Mouse (Mus musculus): ENCODE data around the gene Mrpl12. TPM values are rescaled to one million over a fixed set of nuclear protein-coding genes. Genes with fewer than 3 reads are reported as not detected.

Mrpl12 gene
- polyA plus RNA-seq, 1 experiment from 2014 or later = 104 TPM

- Histone ChIP-seq H3K27ac (peak overlapping the region; percentile 82), H3K27me3 (no peaks in the 10 kb centered on the region), H3K9ac (peak overlapping the region; percentile 87), H3K4me1 (peaks cover 20% of the 10 kb centered on the region), H3K4me3 (peak overlapping the region; percentile 86), H3K36me3 (peaks cover 29% of the 10 kb centered on the region), H3K9me3 (replicated peaks) (no peaks in the 10 kb centered on the region), H3K4me2 (replicated peaks) (peak overlapping the region; percentile 81)
- ATAC-seq (ENCODE audit: low FRiP score) = no peak; the same call in 1 of the 2 replicates
- 39% methylated on average over 14 of the region's 14 CpGs for WGBS
These were observed 27.0 kb upstream of the Mrpl12 start for GRCm38 (mm10) chr11:120457370-120457769.

- H3K9ac ChIP-seq = peak within 1 kb of the TSS; percentile 87
- peak within 1 kb of the TSS; percentile 82 for H3K27ac ChIP-seq
- H3K4me2 ChIP-seq (replicated peaks) = peak within 1 kb of the TSS; percentile 81
- peaks cover 34% of the 10 kb centered on the region for H3K36me3 ChIP-seq
- H3K4me3 ChIP-seq = peak within 1 kb of the TSS; percentile 86
- 5% methylated on average over 62 of the region's 62 CpGs for WGBS
- ATAC-seq (ENCODE audit: low FRiP score) = peak; percentile 92
- H3K27me3 ChIP-seq = no peaks in the 10 kb centered on the region
- peaks cover 20% of the 10 kb centered on the region for H3K4me1 ChIP-seq
- H3K9me3 ChIP-seq (replicated peaks) = no peaks in the 10 kb centered on the region
These were observed 26.4 kb upstream of the Mrpl12 start, which contains the start of the genes Oxld1 and Ccdc137 for GRCm38 (mm10) chr11:120457772-120458751. Gene Oxld1, minus strand, starts transcription at chr11:120458068. Gene Ccdc137, plus strand, starts transcription at chr11:120458115.

GRCm38 (mm10) chr11:120458847-120459597 is 25.4 kb upstream of the Mrpl12 start:
- Histone ChIP-seq H3K4me2 (replicated peaks) (peak overlapping the region; percentile 81), H3K4me1 (peaks cover 20% of the 10 kb centered on the region), H3K27ac (no peak overlapping the region), H3K9me3 (replicated peaks) (no peaks in the 10 kb centered on the region), H3K36me3 (peaks cover 44% of the 10 kb centered on the region), H3K27me3 (no peaks in the 10 kb centered on the region), H3K4me3 (peak overlapping the region; percentile 86), H3K9ac (peak overlapping the region; percentile 87)
- WGBS = 61% methylated on average over 6 of the region's 6 CpGs
- no peak for ATAC-seq (ENCODE audit: low FRiP score)

- 94% methylated on average over 2 of the region's 2 CpGs for WGBS
- Histone ChIP-seq H3K27ac (no peak overlapping the region), H3K9ac (no peak overlapping the region), H3K4me1 (peaks cover 26% of the 10 kb centered on the region), H3K4me2 (replicated peaks) (no peak overlapping the region), H3K4me3 (no peak overlapping the region), H3K9me3 (replicated peaks) (no peaks in the 10 kb centered on the region), H3K36me3 (peaks cover 54% of the 10 kb centered on the region), H3K27me3 (no peaks in the 10 kb centered on the region)
- no peak for ATAC-seq (ENCODE audit: low FRiP score)
These were observed 20.9 kb upstream of the Mrpl12 start for GRCm38 (mm10) chr11:120463536-120463935.

- ATAC-seq (ENCODE audit: low FRiP score) = no peak
- WGBS = 91% methylated on average over 5 of the region's 5 CpGs
- Histone ChIP-seq H3K36me3 (peaks cover 53% of the 10 kb centered on the region), H3K4me2 (replicated peaks) (no peak overlapping the region), H3K4me1 (peaks cover 21% of the 10 kb centered on the region), H3K4me3 (no peak overlapping the region), H3K27me3 (no peaks in the 10 kb centered on the region), H3K27ac (no peak overlapping the region), H3K9me3 (replicated peaks) (no peaks in the 10 kb centered on the region), H3K9ac (no peak overlapping the region)
These were observed 20.0 kb upstream of the Mrpl12 start for GRCm38 (mm10) chr11:120464365-120464764.

- Histone ChIP-seq H3K4me3 (0 out of 2 replicates have a peak overlapping the region, but pooled peaks have one; percentile 84), H3K27ac (no peak overlapping the region), H3K4me1 (peaks cover 21% of the 10 kb centered on the region), H3K4me2 (replicated peaks) (peak overlapping the region; percentile 98), H3K27me3 (no peaks in the 10 kb centered on the region), H3K9ac (peak overlapping the region; percentile 93; the same call in 1 of the 2 replicates), H3K36me3 (peaks cover 56% of the 10 kb centered on the region), H3K9me3 (replicated peaks) (no peaks in the 10 kb centered on the region)
- 92% methylated on average over 4 of the region's 4 CpGs for WGBS
- no peak for ATAC-seq (ENCODE audit: low FRiP score)
These were observed 18.9 kb upstream of the Mrpl12 start for GRCm38 (mm10) chr11:120465521-120465920.

GRCm38 (mm10) chr11:120467051-120467735 is 17.2 kb upstream of the Mrpl12 start, which contains the start of gene Arl16:
Gene Arl16, minus strand, starts transcription at chr11:120467607.
- WGBS = 1% methylated on average over 53 of the region's 54 CpGs
- H3K27ac ChIP-seq = peak within 1 kb of the TSS; percentile 89
- H3K9ac ChIP-seq = peak within 1 kb of the TSS; percentile 93
- ATAC-seq (ENCODE audit: low FRiP score) = peak; percentile 100
- H3K4me1 ChIP-seq = peaks cover 21% of the 10 kb centered on the region
- H3K36me3 ChIP-seq = peaks cover 56% of the 10 kb centered on the region
- no peaks in the 10 kb centered on the region for H3K27me3 ChIP-seq
- peak within 1 kb of the TSS; percentile 98 for H3K4me2 ChIP-seq (replicated peaks)
- H3K4me3 ChIP-seq = peak within 1 kb of the TSS; percentile 84
- H3K9me3 ChIP-seq (replicated peaks) = no peaks in the 10 kb centered on the region

GRCm38 (mm10) chr11:120467736-120468092 is 16.7 kb upstream of the Mrpl12 start:
- Histone ChIP-seq H3K27ac (peak overlapping the region; percentile 71; the same call in 1 of the 2 replicates), H3K36me3 (peaks cover 56% of the 10 kb centered on the region), H3K9me3 (replicated peaks) (no peaks in the 10 kb centered on the region), H3K27me3 (no peaks in the 10 kb centered on the region), H3K4me1 (peaks cover 21% of the 10 kb centered on the region), H3K4me3 (peak overlapping the region; percentile 84), H3K9ac (peak overlapping the region; percentile 93), H3K4me2 (replicated peaks) (peak overlapping the region; percentile 98)
- ATAC-seq (ENCODE audit: low FRiP score) = peak; percentile 68
- WGBS = 1% methylated on average over 33 of the region's 33 CpGs

- Histone ChIP-seq H3K27ac (no peak overlapping the region), H3K9me3 (replicated peaks) (no peaks in the 10 kb centered on the region), H3K4me2 (replicated peaks) (no peak overlapping the region), H3K9ac (no peak overlapping the region), H3K4me3 (no peak overlapping the region), H3K4me1 (peaks cover 9% of the 10 kb centered on the region), H3K27me3 (no peaks in the 10 kb centered on the region), H3K36me3 (peaks cover 74% of the 10 kb centered on the region)
- no peak for ATAC-seq (ENCODE audit: low FRiP score)
- 97% methylated on average over 6 of the region's 6 CpGs for WGBS
These were observed 12.4 kb upstream of the Mrpl12 start for GRCm38 (mm10) chr11:120472052-120472451.

GRCm38 (mm10) chr11:120483448-120483934 is 922 bp upstream of the Mrpl12 start:
- 93% methylated on average over 7 of the region's 7 CpGs for WGBS
- Histone ChIP-seq H3K9me3 (replicated peaks) (no peaks in the 10 kb centered on the region), H3K27ac (peak overlapping the region; percentile 89), H3K9ac (peak overlapping the region; percentile 92), H3K4me3 (peak overlapping the region; percentile 97), H3K4me2 (replicated peaks) (peak overlapping the region; percentile 93), H3K4me1 (peaks cover 18% of the 10 kb centered on the region), H3K36me3 (peaks cover 76% of the 10 kb centered on the region), H3K27me3 (no peaks in the 10 kb centered on the region)
- no peak for ATAC-seq (ENCODE audit: low FRiP score)

- H3K4me3 ChIP-seq = peak overlapping the region; percentile 97
- peaks cover 64% of the 10 kb centered on the region for H3K36me3 ChIP-seq
- no peaks in the 10 kb centered on the region for H3K9me3 ChIP-seq (replicated peaks)
- no peaks in the 10 kb centered on the region for H3K27me3 ChIP-seq
- peak overlapping the region; percentile 92 for H3K9ac ChIP-seq
- WGBS = 13% methylated on average over 10 of the region's 10 CpGs
- H3K4me2 ChIP-seq (replicated peaks) = peak overlapping the region; percentile 93
- peaks cover 22% of the 10 kb centered on the region for H3K4me1 ChIP-seq
- no peak overlapping the region for H3K27ac ChIP-seq
- no peak for ATAC-seq (ENCODE audit: low FRiP score)
These were observed 838 bp downstream of the Mrpl12 start for GRCm38 (mm10) chr11:120485251-120485650.

All from hindbrain, embryonic 12.5 days (tissue).